Mouse (Mus musculus) Muller cell, postnatal 12 days (primary cell): ENCODE results near the gene Vmn2r30.
"Not testable (repeated sequence)": the region's sequence is repeated elsewhere in the genome, so short reads cannot be mapped to it uniquely, and the experiment has no call there.

Source experiments
- DNase-seq: peaks from one replicate; pipeline ENCODE4 v3.0.0-alpha.2; 2015; ENCODE audit errors: inconsistent ontology term

The Vmn2r30 gene

GRCm38 (mm10) chr7:7337509-7337908 lies at the start of gene Vmn2r30:
Vmn2r30 (minus strand) TSS chr7:7337609.
- DNase-seq = not testable (repeated sequence)

GRCm38 (mm10) chr7:7374431-7374830 lies 37.0 kb upstream of the Vmn2r30 start, which contains the start of gene Gm45783:
Gm45783 (minus strand) TSS chr7:7374573.
- peak; percentile 2 for DNase-seq

GRCm38 (mm10) chr7:7295595-7295994 lies 41.8 kb downstream of the Vmn2r30 start:
- peak; percentile 43 for DNase-seq

- DNase-seq = no peak
Measured at GRCm38 (mm10) chr7:7281383-7281782, 56.0 kb downstream of the Vmn2r30 start.

GRCm38 (mm10) chr7:7277966-7278567 lies 59.3 kb downstream of the Vmn2r30 start, which contains the start of gene Gm45844:
Gm45844 (minus strand) TSS chr7:7278289.
- DNase-seq = peak; percentile 80

- peak; percentile 79 for DNase-seq
Measured at GRCm38 (mm10) chr7:7277556-7277955, 59.9 kb downstream of the Vmn2r30 start.
